Mouse (Mus musculus) mature B cell (primary cell): ENCODE measurements around the gene Ppdpf.

Source experiments
- in situ Hi-C: fragments of 300-500 bp; cut with MboI; formaldehyde crosslinking; loops from 2 replicates; pipeline ENCODE4 v1.14.3; 2019

Gene Ppdpf

GRCm38 (mm10) chr2:181218881-181219485 is 31.9 kb downstream of the Ppdpf start:
- in situ Hi-C loops: no loop called here

DNA sequence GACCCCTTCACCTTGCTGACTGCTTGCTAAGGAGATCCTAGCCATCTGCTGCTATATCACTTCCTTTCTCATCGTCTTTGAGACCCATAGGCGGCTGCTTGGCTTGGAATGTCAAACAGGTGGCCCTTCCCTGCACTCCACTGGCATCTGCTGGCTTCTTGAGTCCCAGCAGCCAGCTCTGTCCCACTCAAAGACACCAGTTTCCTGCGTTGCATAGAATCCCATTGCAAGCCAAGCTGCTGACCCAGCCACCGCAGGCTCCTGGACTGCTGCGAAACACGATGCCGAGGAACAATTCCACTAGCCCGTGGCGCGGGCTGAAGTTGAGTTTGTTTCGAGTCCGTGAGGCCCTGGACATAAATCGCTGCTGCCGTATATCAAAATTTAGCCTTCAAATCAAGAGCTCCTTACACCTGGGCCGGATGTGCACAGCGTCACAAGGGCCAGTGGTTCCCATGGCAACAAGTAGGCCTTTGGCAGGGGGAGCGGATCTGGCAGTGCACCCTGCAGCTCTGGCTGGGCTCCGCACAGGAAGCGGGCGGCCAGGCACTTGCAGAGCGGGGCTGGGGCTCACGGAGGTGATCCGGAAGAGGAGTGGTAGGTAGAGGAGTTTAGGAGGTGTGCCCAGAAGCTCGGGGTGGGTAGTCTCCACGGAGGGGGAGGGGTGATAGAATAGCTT is 32.6 kb downstream of the Ppdpf start, which contains the start of gene Fndc11:
Gene Fndc11, plus strand, starts transcription at position 476 of the 679 bp plus-strand sequence.
- in situ Hi-C loops: no loop called here

DNA sequence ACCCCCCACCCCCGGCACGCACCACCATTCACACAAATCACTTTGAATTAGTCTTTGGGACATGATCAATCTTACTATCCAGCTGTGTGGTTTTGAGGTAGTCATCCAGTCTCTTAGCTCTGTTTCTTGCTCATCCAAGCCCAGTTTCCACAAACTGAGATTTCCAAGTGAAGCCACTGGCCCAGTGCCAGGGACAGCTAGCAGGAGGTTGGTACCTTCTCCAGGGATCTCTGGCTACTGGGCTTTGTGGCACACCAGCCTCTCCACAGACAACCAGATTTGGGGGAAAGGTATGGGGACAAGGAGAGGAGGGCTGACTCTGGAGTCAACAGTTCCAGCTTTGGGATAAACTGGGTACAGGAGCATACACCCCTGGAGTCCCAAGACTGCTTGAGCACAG is 33.3 kb downstream of the Ppdpf start:
- in situ Hi-C loops: no loop called here

DNA sequence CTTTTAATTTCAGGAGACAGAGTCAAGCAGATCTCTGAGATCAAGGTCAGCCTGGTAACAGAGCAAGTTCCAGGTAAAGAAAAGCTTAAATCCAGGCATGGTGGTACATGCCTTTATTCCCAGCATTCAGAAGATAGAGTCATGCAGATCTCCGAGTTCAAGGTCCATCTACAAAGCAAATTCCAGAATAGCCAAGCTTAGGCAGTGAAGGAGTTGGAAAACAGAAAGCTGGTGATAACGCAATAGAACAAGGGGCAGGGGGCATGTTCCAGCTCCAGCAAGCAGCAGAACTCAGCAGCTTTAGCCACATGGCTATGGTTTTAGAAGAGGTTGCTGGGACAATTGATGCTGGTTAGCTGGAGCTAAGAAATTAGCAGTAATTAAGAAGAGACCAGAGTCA is 37.9 kb downstream of the Ppdpf start:
- in situ Hi-C loops: no loop called here

- in situ Hi-C loops: no loop called here
Measured at GRCm38 (mm10) chr2:181227122-181227521, 40.1 kb downstream of the Ppdpf start.

DNA sequence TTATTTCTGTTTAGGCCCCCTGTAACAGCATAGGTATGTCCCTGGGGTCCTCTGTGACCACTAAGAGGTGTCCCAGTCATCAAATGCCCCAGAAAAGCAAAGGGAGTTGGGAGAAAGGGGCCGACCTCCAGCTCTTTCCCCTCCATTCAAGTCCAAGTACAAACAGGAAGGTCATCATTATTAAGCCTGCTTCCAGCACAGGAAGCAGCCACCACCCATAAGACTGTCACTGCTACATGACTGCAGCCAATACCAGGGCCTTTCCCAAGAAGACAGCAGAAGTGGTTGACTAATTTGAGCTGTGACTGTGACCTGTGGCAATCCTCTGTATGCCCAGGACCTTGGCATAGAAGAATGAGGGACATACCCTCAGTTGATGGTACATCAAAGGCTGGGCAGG is 41.3 kb downstream of the Ppdpf start:
- in situ Hi-C loops: no loop called here

- in situ Hi-C loops: no loop called here
Measured at GRCm38 (mm10) chr2:181231171-181231570, 44.1 kb downstream of the Ppdpf start.

- in situ Hi-C loops: no loop called here
Measured at GRCm38 (mm10) chr2:181233443-181233842, 46.4 kb downstream of the Ppdpf start.

- in situ Hi-C loops: no loop called here
Measured at GRCm38 (mm10) chr2:181234680-181235079, 47.6 kb downstream of the Ppdpf start.

DNA sequence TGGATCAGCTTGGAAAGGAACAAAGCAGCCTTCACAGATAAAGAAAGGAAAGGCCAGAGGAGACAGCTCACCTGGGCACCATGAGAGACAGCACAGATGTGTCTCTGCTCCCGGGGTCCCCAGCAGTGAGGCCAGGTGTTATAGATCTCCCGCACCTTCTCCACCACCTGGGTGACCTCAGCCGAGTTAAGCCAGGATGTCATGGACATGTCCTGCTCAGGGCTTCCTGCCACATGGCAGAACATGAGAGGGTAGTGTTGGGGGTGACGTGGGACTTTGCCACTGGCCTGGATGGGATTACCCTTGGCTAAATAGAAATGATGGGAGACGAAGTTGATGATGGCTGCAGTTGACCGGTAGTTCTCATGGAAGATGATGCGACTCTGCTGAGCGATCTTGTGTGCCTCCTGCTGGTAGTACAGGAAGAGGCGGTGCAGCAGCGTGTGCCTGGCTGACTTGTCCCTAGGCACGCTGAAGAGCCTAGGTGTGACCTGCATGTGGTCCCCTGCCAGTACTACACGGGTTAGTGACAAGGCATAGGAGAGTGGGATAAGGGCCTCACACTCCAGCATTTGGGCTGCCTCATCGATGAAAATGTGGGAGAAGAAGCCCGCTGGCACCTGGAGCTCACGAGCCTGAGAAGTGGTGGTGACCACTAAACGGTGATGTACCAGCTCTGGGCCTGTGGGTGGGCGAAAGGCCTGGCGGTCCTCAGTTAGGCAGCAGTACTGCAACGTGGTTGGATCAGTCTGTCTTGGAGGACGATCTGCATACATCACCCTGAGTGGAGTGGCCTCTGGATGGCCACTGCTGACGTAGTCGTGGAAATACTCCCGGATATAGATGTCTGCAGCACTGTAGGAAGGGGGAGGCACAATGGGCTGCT is 48.9 kb downstream of the Ppdpf start:
- in situ Hi-C loops: no loop called here

DNA sequence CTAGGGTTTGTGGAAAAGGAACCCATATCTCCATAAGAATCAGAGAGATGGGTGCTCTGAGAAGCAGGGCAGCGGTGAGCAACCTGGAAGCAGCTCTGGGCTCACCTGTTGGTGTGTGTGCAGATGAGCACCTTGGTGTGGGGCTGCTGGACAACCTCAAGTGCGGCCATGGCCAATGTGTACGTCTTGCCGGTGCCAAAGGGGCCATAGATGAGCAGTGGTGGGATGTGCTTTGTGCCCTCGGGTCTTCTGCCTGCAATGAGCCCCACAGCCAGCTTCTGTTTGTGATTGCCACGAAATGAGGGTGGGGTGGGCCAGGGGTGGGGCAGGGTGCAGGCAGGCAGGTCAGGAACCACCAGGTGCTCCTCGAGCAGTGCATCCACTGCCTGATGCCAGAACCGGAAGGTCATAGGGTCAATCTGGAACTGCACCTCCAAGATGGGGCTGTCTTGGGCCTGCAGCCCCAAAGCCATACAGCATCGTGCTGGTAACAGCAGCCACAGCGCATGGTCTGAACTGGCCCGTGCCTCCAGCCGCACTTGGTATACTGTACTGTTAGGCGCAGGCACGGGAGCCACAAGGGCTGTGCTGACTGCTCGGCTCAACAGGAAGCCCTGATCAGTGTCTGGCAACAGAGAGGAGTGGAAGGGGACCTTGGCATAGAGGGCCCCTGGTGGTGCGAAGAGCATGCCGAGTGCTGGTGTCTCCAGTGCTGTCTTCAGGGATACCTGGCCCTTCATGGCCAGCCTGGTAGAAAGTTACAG is 50.4 kb downstream of the Ppdpf start:
- in situ Hi-C loops: no loop called here

DNA sequence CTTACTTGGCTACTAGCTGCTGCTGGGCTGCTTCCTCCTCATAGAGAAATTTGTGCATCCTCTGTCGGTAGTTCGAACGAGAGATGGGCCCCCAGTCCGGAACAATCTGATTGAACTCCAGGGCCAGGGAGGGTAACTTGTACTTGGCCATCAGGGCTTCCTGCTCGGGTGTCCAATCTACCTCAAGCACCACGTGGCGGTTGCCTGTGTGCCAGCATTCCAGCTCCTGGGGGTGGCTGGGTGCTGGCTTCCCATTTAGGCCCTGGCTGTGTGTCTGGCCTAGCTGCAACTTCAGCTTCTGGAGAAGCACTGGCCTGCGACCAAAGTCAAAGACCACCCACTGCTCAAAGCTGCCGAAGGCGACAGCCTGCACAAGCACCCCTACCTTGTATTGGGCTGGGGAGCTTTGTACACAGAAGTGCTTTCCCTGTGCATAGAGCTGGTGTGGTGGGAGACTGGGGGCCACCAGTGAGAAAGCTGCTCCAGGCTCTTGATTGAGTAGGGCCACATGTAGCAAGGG is 51.1 kb downstream of the Ppdpf start:
- in situ Hi-C loops: no loop called here
